Mouse (Mus musculus) neural tube, embryonic 11.5 days (tissue): ENCODE measurements around the gene Sp9. TPM values are rescaled to one million over a fixed set of nuclear protein-coding genes. Genes with fewer than 3 reads are reported as not detected.

Source experiments
- ATAC-seq: fragments of 200-750 bp; cut with Nextera tagmentation; 2 replicates; pipeline ENCODE4 v1.8.0; 2017; ENCODE audit warnings: moderate number of reproducible peaks, mild to moderate bottlenecking, moderate TSS enrichment, moderate library complexity; ENCODE audit not compliant: insufficient read depth, low FRiP score, low TSS enrichment
- DNase-seq: peaks from one replicate; pipeline ENCODE4 v3.0.0-alpha.2; 2015; ENCODE audit warnings: low spot score
- H3K27ac ChIP-seq: fragments of 300-500 bp; sonication (generic); 2 replicates; pipeline ENCODE4 v1.5.1; 2014; ENCODE audit warnings: low read depth, mild to moderate bottlenecking, low read length
- H3K27me3 ChIP-seq: fragments of 300-500 bp; sonication (generic); 2 replicates; pipeline ENCODE4 v1.6.1; 2014; ENCODE audit warnings: mild to moderate bottlenecking, low read length, mixed read lengths; ENCODE audit not compliant: control insufficient read depth, insufficient read depth
- H3K36me3 ChIP-seq: fragments of 300-500 bp; sonication (generic); 2 replicates; pipeline ENCODE4 v1.6.1; 2014; ENCODE audit warnings: mild to moderate bottlenecking, low read length, moderate library complexity, mixed read lengths; ENCODE audit not compliant: control insufficient read depth, insufficient read depth
- H3K4me1 ChIP-seq: fragments of 300-500 bp; sonication (generic); 2 replicates; pipeline ENCODE4 v1.6.1; 2014; ENCODE audit warnings: low read length, mixed read lengths; ENCODE audit not compliant: control insufficient read depth, insufficient read depth
- H3K4me2 ChIP-seq: fragments of 300-500 bp; sonication (generic); 2 replicates; pipeline ENCODE4 v1.6.1; 2014; ENCODE audit warnings: low read depth, mild to moderate bottlenecking, moderate library complexity
- H3K4me3 ChIP-seq: fragments of 300-500 bp; sonication (generic); 2 replicates; pipeline ENCODE4 v1.5.1; 2014; ENCODE audit warnings: low read depth, low read length
- H3K9ac ChIP-seq: fragments of 300-500 bp; sonication (generic); 2 replicates; pipeline ENCODE4 v1.6.1; 2014; ENCODE audit warnings: mild to moderate bottlenecking, low read length
- H3K9me3 ChIP-seq: fragments of 300-500 bp; sonication (generic); 2 replicates; pipeline ENCODE4 v1.6.1; 2016; ENCODE audit warnings: low read length; ENCODE audit not compliant: control insufficient read depth
- WGBS: fragments of 180-500 bp; shearing (Covaris S2); extraction: QIAGEN DNeasy Blood & Tissue Kit; methylation state at CpG from one replicate; pipeline ENCODE4 v1.1.7; 2014; 5-methylcytosine and 5-hydroxymethylcytosine counted together
- polyA plus RNA-seq: library from polyadenylated mRNA; unstranded; fragments of >200 nt; fragmentation: Nextera tagmentation; extraction: Ambion mirVana; gene quantifications from 2 replicates; pipeline ENCODE4 v1.2.1, GENCODE M21; 2014

The Sp9 gene
- polyA plus RNA-seq, 1 experiment from 2014 or later, result 2.0 TPM

DNA sequence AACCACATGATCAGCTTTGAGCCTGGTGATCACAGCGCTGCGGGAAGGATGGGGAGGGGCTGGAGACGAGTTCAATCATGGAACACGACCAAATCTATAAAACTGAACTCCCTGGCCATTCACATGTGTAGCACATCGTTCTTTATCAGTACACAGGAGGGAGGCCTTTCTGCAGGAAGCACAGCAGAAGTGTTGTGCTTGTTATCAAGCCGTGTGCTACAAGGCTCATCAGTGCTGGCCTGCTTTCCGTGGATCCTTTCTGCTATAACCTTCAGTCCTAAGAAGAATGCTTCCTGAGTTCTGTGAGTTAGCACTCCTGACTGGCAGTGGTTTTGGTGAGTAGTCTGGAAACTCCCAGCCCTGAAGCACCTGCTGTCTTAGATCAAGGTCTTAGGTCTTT lies 23.3 kb downstream of the Sp9 start:
- Histone ChIP-seq H3K27me3 (no peaks in the 10 kb centered on the region), H3K4me2 (no peak overlapping the region), H3K4me3 (no peak overlapping the region), H3K27ac (no peak overlapping the region), H3K36me3 (no peaks in the 10 kb centered on the region; the same call in 1 of the 2 replicates), H3K9me3 (no peaks in the 10 kb centered on the region), H3K4me1 (no peaks in the 10 kb centered on the region), H3K9ac (no peak overlapping the region)
- no peak for ATAC-seq
- DNase-seq, result no peak
- WGBS, result 84% methylated on average over 7 of the region's 7 CpGs

DNA sequence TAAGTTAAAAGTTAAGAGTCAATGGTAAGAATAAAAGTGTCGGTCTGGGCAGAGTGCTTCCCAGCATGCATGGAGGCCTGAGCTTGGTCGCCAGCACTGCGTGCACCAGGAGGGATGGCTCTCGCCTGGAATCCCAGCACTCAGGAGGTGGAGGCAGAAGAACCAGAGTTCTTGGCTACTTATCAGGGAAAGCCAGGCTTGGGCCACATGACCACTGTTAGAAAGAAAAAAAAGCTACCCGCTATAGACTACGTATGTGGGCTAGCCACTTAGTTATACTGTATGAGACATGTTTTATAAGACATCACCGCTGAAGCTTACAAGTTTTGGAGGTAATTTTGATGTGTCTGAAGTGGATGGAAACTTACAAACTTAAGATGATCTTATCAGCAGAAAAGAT lies 26.4 kb downstream of the Sp9 start:
- no peak overlapping the region for H3K4me3 ChIP-seq
- 89% methylated on average over 7 of the region's 7 CpGs for WGBS

DNA sequence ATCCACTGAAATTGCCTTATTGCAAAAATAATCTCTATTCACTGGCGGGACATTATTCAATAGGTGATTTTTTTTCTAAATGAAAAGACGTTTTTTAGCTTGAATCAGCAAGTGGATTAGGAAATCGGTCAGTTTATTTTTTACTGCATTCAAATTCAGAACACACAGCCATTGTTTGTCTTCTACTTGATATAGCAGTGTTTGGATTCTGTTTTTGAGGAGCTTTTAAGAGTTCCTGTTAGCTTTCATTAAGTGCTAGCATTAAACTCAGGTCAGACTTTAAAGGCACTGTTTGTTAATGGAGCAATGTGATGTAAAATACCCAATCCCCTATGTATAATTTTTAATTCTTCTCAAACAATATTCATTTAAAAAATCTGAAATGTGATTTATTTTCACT lies 27.1 kb downstream of the Sp9 start:
- no peaks in the 10 kb centered on the region for H3K27me3 ChIP-seq
- no peaks in the 10 kb centered on the region; the same call in 1 of the 2 replicates for H3K36me3 ChIP-seq
- H3K27ac ChIP-seq, result no peak overlapping the region
- WGBS, result 85% methylated on average over 3 of the region's 3 CpGs
- no peak overlapping the region for H3K4me2 ChIP-seq
- no peaks in the 10 kb centered on the region for H3K4me1 ChIP-seq
- ATAC-seq (no peak), DNase-seq (no peak)
- H3K4me3 ChIP-seq, result no peak overlapping the region
- no peaks in the 10 kb centered on the region for H3K9me3 ChIP-seq
- no peak overlapping the region for H3K9ac ChIP-seq

More for the DNA sequence above, 26.4 kb downstream of the Sp9 start:
- no peaks in the 10 kb centered on the region for H3K9me3 ChIP-seq
- H3K9ac ChIP-seq, result no peak overlapping the region
- ATAC-seq, result no peak
- no peak overlapping the region for H3K4me2 ChIP-seq
- H3K27me3 ChIP-seq, result no peaks in the 10 kb centered on the region
- H3K27ac ChIP-seq, result no peak overlapping the region
- no peaks in the 10 kb centered on the region; the same call in 1 of the 2 replicates for H3K36me3 ChIP-seq
- DNase-seq, result no peak
- H3K4me1 ChIP-seq, result no peaks in the 10 kb centered on the region

DNA sequence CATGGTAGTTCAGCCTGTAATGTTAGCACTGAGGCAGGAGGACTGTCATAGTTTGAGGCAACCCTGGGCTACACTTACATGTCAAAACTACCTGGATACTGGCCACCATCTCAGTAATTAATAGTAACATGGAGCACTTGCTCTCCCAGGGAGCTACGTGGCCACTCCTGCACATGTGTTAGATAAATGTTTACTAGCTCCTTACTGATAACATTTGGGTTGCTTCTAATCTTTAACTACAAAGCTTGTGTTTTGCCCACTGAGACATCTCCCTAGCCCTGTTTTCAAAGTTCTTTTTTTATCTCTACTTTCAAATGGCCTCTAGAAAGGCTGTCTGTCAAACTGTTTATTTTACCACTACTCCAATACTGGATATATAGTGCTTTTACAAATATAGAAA lies 30.3 kb downstream of the Sp9 start:
- no peak overlapping the region for H3K4me3 ChIP-seq
- DNase-seq (no peak), ATAC-seq (no peak)
- no peaks in the 10 kb centered on the region for H3K27me3 ChIP-seq
- H3K27ac ChIP-seq, result no peak overlapping the region
- H3K9ac ChIP-seq, result no peak overlapping the region
- H3K4me2 ChIP-seq, result no peak overlapping the region
- 97% methylated on average over 1 of the region's 1 CpGs for WGBS
- H3K4me1 ChIP-seq, result no peaks in the 10 kb centered on the region
- H3K9me3 ChIP-seq, result no peaks in the 10 kb centered on the region
- H3K36me3 ChIP-seq, result no peaks in the 10 kb centered on the region

DNA sequence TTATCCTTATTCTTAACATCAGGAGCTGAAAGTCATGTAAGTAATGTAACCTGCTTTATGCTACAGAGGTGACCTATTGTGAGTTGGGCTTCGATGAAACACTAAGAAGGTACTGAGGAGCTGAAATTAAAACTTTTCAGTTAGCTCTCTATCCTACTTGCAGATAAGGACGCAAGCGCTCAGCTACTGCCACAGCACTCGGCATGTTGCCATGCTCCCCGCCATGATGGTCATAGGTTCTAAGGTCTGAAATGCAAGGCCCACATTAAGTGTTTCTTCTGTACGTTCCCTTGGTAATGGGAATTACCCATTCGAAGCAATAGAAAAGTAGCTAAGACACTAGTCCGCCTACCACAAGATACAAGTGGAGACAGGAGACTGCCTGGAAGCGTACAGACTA lies 31.0 kb downstream of the Sp9 start:
- 91% methylated on average over 9 of the region's 9 CpGs for WGBS
- DNase-seq (no peak), ATAC-seq (no peak)
- Histone ChIP-seq H3K9ac (no peak overlapping the region), H3K27me3 (no peaks in the 10 kb centered on the region), H3K36me3 (0 out of 2 replicates have a peak, but pooled peaks cover 2% of the 10 kb centered on the region), H3K9me3 (no peaks in the 10 kb centered on the region), H3K4me3 (no peak overlapping the region), H3K4me2 (no peak overlapping the region), H3K27ac (no peak overlapping the region), H3K4me1 (no peaks in the 10 kb centered on the region)

DNA sequence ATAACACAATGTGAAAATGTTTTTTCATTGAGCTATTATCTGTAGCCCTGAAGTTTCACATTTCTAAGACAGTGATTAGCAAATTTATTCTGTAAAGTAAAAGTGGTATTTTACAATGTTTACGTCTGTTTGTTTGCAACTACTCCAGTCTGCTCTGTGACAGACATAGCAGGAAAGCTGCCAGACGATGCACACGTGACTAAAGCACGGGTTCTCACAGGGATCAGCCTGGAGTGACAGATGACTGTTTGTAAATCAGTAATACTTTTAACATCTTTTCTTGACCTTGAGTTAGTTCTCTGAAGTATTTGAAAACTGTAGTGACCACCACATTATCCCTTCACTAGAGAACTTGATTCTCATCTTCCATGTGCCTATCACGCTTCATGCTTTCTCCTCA lies 32.8 kb downstream of the Sp9 start:
- WGBS, result 94% methylated on average over 5 of the region's 5 CpGs
- no peak overlapping the region for H3K27ac ChIP-seq
- no peak overlapping the region for H3K4me2 ChIP-seq
- 0 out of 2 replicates have a peak, but pooled peaks cover 2% of the 10 kb centered on the region for H3K36me3 ChIP-seq
- no peaks in the 10 kb centered on the region for H3K9me3 ChIP-seq
- H3K4me3 ChIP-seq, result no peak overlapping the region
- no peaks in the 10 kb centered on the region for H3K27me3 ChIP-seq
- DNase-seq (no peak), ATAC-seq (no peak)
- H3K9ac ChIP-seq, result no peak overlapping the region
- no peaks in the 10 kb centered on the region for H3K4me1 ChIP-seq

DNA sequence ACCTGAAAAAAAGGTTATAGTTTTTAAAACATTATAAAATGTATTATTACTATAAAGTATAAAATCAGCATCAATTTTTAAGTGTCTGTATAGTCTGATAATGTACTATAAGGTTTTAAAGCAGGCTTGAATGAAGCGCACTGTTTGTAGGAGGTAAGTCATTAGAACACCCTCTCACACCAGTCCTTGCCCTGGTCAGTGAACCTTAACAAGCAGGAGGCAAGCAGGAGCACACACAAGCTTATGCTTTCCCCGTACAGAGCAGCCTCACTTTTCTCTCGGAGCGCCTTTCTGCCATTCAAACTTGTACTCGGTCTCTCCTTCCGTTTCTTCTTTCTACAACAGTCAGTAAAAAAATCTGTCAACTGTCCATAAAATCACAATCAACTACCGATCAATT lies 34.3 kb downstream of the Sp9 start:
- H3K4me1 ChIP-seq, result no peaks in the 10 kb centered on the region
- H3K27me3 ChIP-seq, result no peaks in the 10 kb centered on the region
- H3K4me3 ChIP-seq, result no peak overlapping the region
- no peak overlapping the region for H3K9ac ChIP-seq
- ATAC-seq (no peak), DNase-seq (no peak)
- H3K9me3 ChIP-seq, result no peaks in the 10 kb centered on the region
- 0 out of 2 replicates have a peak, but pooled peaks cover 2% of the 10 kb centered on the region for H3K36me3 ChIP-seq
- 89% methylated on average over 7 of the region's 7 CpGs for WGBS
- H3K27ac ChIP-seq, result no peak overlapping the region
- H3K4me2 ChIP-seq, result no peak overlapping the region

DNA sequence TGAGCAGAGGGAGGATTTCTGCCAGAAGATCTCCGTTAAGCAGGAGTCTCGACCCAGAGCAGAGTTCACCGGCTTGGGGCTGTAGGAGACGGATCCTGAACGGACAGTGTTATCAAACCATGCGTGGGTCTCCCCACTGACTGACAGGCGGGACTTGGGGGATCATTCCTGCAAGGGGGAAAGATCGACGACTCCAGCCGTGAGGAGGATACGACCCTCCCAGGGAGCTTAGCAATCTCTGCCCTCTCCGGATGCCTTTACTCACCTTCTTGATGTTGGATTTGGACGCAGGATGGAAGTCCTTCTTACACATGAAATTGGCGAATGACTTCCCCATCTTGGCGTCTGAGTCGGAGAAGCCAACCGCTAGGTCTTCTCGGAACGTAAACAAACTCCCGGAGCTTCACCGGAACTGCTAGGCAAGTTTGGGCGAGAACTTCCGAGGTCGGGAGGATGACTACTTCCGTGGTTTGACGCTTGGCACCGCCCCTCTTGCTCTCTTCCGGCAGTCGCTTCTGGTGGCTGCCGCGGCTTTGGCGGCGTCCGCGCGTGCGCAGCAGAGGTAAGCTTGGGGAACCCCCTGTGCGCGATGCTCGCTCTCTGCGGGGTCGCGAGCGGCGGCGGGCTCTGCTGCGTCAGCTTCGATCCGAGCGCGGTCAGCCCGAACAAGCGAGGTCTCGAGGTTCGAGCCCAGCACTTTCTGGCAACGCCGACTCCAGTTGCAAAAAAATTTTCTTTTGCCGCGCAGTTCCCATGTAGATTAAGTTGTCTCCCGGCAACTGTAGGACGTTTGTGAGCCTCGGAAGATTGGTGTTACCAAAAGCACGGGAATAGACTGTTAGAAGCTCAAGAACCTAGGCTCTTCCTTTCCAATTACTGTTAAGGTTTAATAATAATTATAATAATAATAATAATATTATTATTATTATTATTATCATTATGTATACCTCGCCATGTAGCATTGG lies 40.7 kb downstream of the Sp9 start, which contains the start of the genes Scrn3 and Cir1:
Gene Scrn3, plus strand, starts transcription at position 450 of the 965 bp plus-strand sequence.
Gene Cir1, minus strand, starts transcription at position 550 of the 965 bp plus-strand sequence.
- DNase-seq (peak; percentile 98), ATAC-seq (peak; percentile 92)
- Histone ChIP-seq H3K27ac (0 out of 2 replicates have a peak within 1 kb of the TSS, but pooled peaks have one; percentile 20), H3K27me3 (no peaks in the 10 kb centered on the region), H3K36me3 (0 out of 2 replicates have a peak, but pooled peaks cover under 1% of the 10 kb centered on the region), H3K4me3 (peak within 1 kb of the TSS; percentile 61), H3K9me3 (no peaks in the 10 kb centered on the region), H3K9ac (peak within 1 kb of the TSS; percentile 52), H3K4me1 (no peaks in the 10 kb centered on the region), H3K4me2 (peak within 1 kb of the TSS; percentile 84)
- under 1% methylated on average over 64 of the region's 64 CpGs for WGBS
